Mouse (Mus musculus) kidney, postnatal 0 days (tissue): ENCODE results near the gene Cys1. TPM values are rescaled to one million over a fixed set of nuclear protein-coding genes. Genes with fewer than 3 reads are reported as not detected.
A peak's percentile ranks its signal among the peaks of the same experiment; 100 is the strongest.

Experiments used
- ATAC-seq: fragments of 200-750 bp; cut with Nextera tagmentation; replicated peaks from 2 replicates; pipeline ENCODE4 v1.8.0; 2017; ENCODE audit warnings: low read depth, moderate number of reproducible peaks, moderate TSS enrichment, moderate library complexity; ENCODE audit not compliant: low FRiP score
- DNase-seq: peaks from one replicate; pipeline ENCODE4 v3.0.0-alpha.2; 2016; ENCODE audit warnings: low spot score
- H3K27ac ChIP-seq: fragments of 300-500 bp; sonication (generic); 2 replicates; pipeline ENCODE4 v1.5.1; 2014; ENCODE audit warnings: mild to moderate bottlenecking
- H3K27me3 ChIP-seq: fragments of 300-500 bp; sonication (generic); 2 replicates; pipeline ENCODE4 v1.6.1; 2014; ENCODE audit warnings: low read length, mixed read lengths; ENCODE audit not compliant: insufficient read depth
- H3K36me3 ChIP-seq: fragments of 300-500 bp; sonication (generic); 2 replicates; pipeline ENCODE4 v1.6.1; 2014; ENCODE audit warnings: low read length, mixed read lengths; ENCODE audit not compliant: insufficient read depth
- H3K4me1 ChIP-seq: fragments of 300-500 bp; sonication (generic); replicated peaks from 2 replicates; pipeline ENCODE4 v1.6.1; 2014; ENCODE audit warnings: antibody characterized with exemption, low read length, mixed read lengths; ENCODE audit not compliant: insufficient read depth
- H3K4me2 ChIP-seq: fragments of 300-500 bp; sonication (generic); 2 replicates; pipeline ENCODE4 v1.6.1; 2014; ENCODE audit warnings: mild to moderate bottlenecking, low read length, moderate library complexity, mixed read lengths
- H3K4me3 ChIP-seq: fragments of 300-500 bp; sonication (generic); replicated peaks from 2 replicates; pipeline ENCODE4 v1.5.1; 2014; ENCODE audit warnings: low read depth, low read length
- H3K9ac ChIP-seq: fragments of 300-500 bp; sonication (generic); 2 replicates; pipeline ENCODE4 v1.6.1; 2014; ENCODE audit warnings: low read depth, low read length
- H3K9me3 ChIP-seq: fragments of 300-500 bp; sonication (generic); replicated peaks from 2 replicates; pipeline ENCODE4 v1.6.1; 2016; ENCODE audit warnings: low read length, inconsistent platforms, mixed read lengths
- CTCF ChIP-seq: IDR thresholded peaks from 2 replicates; pipeline ENCODE4 v1.5.1; 2016; ENCODE audit warnings: antibody characterized with exemption, low read depth, mild to moderate bottlenecking, moderate library complexity
- WGBS: fragments of 180-500 bp; shearing (Covaris S2); extraction: QIAGEN DNeasy Blood & Tissue Kit; methylation state at CpG from one replicate; pipeline ENCODE4 v1.1.7; 2014; 5-methylcytosine and 5-hydroxymethylcytosine counted together
- polyA plus RNA-seq: library from polyadenylated mRNA; unstranded; fragments of >200 nt; fragmentation: Nextera tagmentation; extraction: Ambion mirVana; gene quantifications from 2 replicates; pipeline ENCODE4 v1.2.1, GENCODE M21; 2015

Cys1 gene
- polyA plus RNA-seq, 1 experiment from 2014 or later = 16.4 TPM

DNA sequence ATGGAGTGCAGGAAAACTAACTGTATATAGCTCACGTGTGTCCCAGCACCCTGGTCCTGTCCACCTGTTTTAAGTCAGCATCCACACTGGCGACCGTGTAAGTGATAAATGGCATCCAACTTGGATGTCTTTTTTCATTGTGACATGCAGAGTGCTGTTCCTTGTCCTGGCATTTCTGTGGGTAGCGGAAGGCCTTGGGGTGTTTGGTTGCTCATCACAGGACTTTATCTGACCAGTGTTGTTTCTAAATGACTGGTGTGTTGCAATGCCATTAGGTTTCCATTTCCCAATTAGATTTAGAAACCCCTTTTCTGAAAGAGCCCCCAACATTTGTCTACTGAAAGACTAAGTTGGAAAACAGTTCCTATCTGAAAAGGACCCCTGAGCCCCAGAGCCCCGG is 19.5 kb downstream of the Cys1 start:
- TF ChIP-seq CTCF = no peak
- no peak overlapping the region for H3K9ac ChIP-seq
- H3K4me2 ChIP-seq = no peak overlapping the region

GRCm38 (mm10) chr12:24661100-24661499 is 20.5 kb downstream of the Cys1 start:
- H3K27ac ChIP-seq = no peak overlapping the region
- WGBS = 80% methylated on average over 4 of the region's 4 CpGs
- no peak overlapping the region for H3K4me2 ChIP-seq
- H3K4me1 ChIP-seq = no peaks in the 10 kb centered on the region
- H3K36me3 ChIP-seq = peaks cover 49% of the 10 kb centered on the region
- no peaks in the 10 kb centered on the region for H3K27me3 ChIP-seq
- DNase-seq (no peak), ATAC-seq (no peak)
- H3K9me3 ChIP-seq = no peaks in the 10 kb centered on the region
- H3K4me3 ChIP-seq = no peak overlapping the region
- TF ChIP-seq CTCF = no peak
- H3K9ac ChIP-seq = no peak overlapping the region

More for the DNA sequence above, 19.5 kb downstream of the Cys1 start:
- 81% methylated on average over 5 of the region's 5 CpGs for WGBS
- H3K4me1 ChIP-seq = no peaks in the 10 kb centered on the region
- H3K36me3 ChIP-seq = peaks cover 52% of the 10 kb centered on the region
- no peak overlapping the region for H3K27ac ChIP-seq
- no peaks in the 10 kb centered on the region for H3K9me3 ChIP-seq
- DNase-seq (no peak), ATAC-seq (no peak)
- H3K4me3 ChIP-seq = no peak overlapping the region
- H3K27me3 ChIP-seq = no peaks in the 10 kb centered on the region

DNA sequence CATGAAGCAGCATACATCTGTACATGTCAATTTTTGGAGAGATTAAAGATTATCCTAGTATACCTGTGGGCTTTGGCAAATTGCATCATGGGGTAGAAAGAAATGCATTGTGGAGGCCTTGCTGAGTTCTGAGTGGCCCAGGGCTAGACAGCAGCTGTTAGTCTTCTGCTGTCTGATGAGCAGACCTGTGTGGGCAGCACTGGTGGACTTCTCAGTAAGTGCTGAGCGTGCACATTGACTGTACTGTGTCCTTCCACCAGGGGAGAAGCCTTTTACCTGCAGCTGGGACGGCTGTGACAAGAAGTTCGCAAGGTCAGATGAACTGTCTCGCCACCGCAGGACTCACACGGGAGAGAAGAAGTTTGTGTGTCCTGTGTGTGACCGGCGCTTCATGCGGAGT is 21.7 kb downstream of the Cys1 start:
- no peak overlapping the region for H3K27ac ChIP-seq
- no peak overlapping the region for H3K9ac ChIP-seq
- TF ChIP-seq CTCF = no peak
- no peaks in the 10 kb centered on the region for H3K4me1 ChIP-seq
- H3K4me2 ChIP-seq = no peak overlapping the region
- H3K9me3 ChIP-seq = no peaks in the 10 kb centered on the region
- ATAC-seq (0 out of 2 replicates have a peak, but pooled peaks have one; percentile 52), DNase-seq (no peak)
- no peaks in the 10 kb centered on the region for H3K27me3 ChIP-seq
- H3K36me3 ChIP-seq = peaks cover 60% of the 10 kb centered on the region
- no peak overlapping the region for H3K4me3 ChIP-seq
- WGBS = 79% methylated on average over 9 of the region's 9 CpGs

GRCm38 (mm10) chr12:24658998-24659397 is 22.6 kb downstream of the Cys1 start:
- H3K27me3 ChIP-seq = no peaks in the 10 kb centered on the region
- H3K4me2 ChIP-seq = no peak overlapping the region
- no peak overlapping the region for H3K4me3 ChIP-seq
- H3K9ac ChIP-seq = no peak overlapping the region
- H3K27ac ChIP-seq = no peak overlapping the region
- DNase-seq (no peak), ATAC-seq (no peak)
- no peaks in the 10 kb centered on the region for H3K9me3 ChIP-seq
- 86% methylated on average over 4 of the region's 4 CpGs for WGBS
- TF ChIP-seq CTCF = no peak
- peaks cover 63% of the 10 kb centered on the region for H3K36me3 ChIP-seq
- no peaks in the 10 kb centered on the region; the same call in 1 of the 2 replicates for H3K4me1 ChIP-seq

- Histone ChIP-seq H3K9ac (no peak overlapping the region), H3K9me3 (no peaks in the 10 kb centered on the region), H3K4me1 (peaks cover 7% of the 10 kb centered on the region), H3K4me2 (no peak overlapping the region), H3K27me3 (no peaks in the 10 kb centered on the region), H3K36me3 (peaks cover 63% of the 10 kb centered on the region), H3K27ac (no peak overlapping the region), H3K4me3 (no peak overlapping the region)
- DNase-seq = no peak
- 79% methylated on average over 3 of the region's 3 CpGs for WGBS
- ATAC-seq = no peak
- peak; percentile 35; the same call in 1 of the 2 replicates for TF ChIP-seq CTCF
Measured at GRCm38 (mm10) chr12:24656436-24656835, 25.2 kb downstream of the Cys1 start.

DNA sequence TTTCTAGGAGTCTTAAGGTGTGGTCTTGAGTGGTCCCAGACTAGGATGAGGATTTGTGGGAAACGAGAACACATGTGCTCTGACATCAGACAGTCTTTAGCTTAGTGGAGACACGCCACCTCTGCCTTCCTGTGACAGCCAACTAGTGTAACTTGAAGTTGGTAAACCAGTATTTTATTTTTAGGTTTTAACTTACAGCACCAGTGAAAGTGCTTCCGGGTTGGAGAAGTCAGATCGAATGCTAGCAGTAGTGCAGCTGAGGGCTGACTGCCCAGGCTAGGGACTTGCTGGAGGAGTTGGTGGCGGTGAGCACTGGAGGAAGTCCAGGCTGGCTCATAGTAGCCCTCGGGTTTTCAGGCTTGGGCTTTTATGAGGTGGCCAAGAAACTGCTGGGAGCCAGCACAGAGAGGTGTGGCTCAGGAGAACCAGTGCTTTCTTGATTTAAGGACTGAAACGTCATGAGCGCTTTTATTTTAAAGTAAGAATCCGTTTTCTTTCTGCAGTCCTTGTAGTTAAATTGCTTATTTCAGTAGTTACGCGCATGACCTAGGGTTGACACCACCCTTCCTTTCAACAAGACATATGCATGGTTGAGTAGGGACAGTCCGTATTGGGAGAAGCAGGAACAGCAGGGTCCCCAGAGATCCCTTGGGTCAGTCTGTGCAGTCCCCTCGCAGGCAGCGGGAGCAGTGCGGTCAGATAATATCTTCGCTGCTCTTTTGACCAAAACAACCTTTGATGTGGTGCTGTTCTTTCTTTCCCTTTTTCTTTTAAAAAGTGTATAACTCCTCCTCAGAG is 27.3 kb downstream of the Cys1 start:
- ATAC-seq = no peak
- DNase-seq = no peak
- Histone ChIP-seq H3K4me3 (no peak overlapping the region), H3K4me2 (no peak overlapping the region), H3K27ac (no peak overlapping the region), H3K27me3 (no peaks in the 10 kb centered on the region), H3K9ac (no peak overlapping the region), H3K36me3 (peaks cover 51% of the 10 kb centered on the region), H3K4me1 (peaks cover 13% of the 10 kb centered on the region), H3K9me3 (no peaks in the 10 kb centered on the region)
- 68% methylated on average over 16 of the region's 16 CpGs for WGBS
- no peak for TF ChIP-seq CTCF
